Mouse (Mus musculus) forebrain, embryonic 15.5 days (tissue): ENCODE data around the gene Fkbp9. TPM values are rescaled to one million over a fixed set of nuclear protein-coding genes. Genes with fewer than 3 reads are reported as not detected.

Experiments
- ATAC-seq: fragments of 200-750 bp; cut with Nextera tagmentation; replicated peaks from 2 replicates; pipeline ENCODE4 v1.8.0; 2017; ENCODE audit warnings: mild to moderate bottlenecking, moderate TSS enrichment, moderate library complexity
- H3K27ac ChIP-seq: fragments of 300-500 bp; sonication (generic); replicated peaks from 2 replicates; pipeline ENCODE4 v1.5.1; 2015; ENCODE audit warnings: mild to moderate bottlenecking, inconsistent platforms
- H3K27me3 ChIP-seq: fragments of 300-500 bp; sonication (generic); 2 replicates; pipeline ENCODE4 v1.6.1; 2015; ENCODE audit warnings: inconsistent platforms
- H3K36me3 ChIP-seq: fragments of 300-500 bp; sonication (generic); 2 replicates; pipeline ENCODE4 v1.6.1; 2015; ENCODE audit warnings: mild to moderate bottlenecking, inconsistent platforms
- H3K4me1 ChIP-seq: fragments of 300-500 bp; sonication (generic); 2 replicates; pipeline ENCODE4 v1.6.1; 2015; ENCODE audit warnings: inconsistent platforms
- H3K4me2 ChIP-seq: fragments of 300-500 bp; sonication (generic); replicated peaks from 2 replicates; pipeline ENCODE4 v1.6.1; 2015; ENCODE audit warnings: mild to moderate bottlenecking, inconsistent platforms
- H3K4me3 ChIP-seq: fragments of 300-500 bp; sonication (generic); 2 replicates; pipeline ENCODE4 v1.5.1; 2015; ENCODE audit warnings: mild to moderate bottlenecking, inconsistent platforms
- H3K9ac ChIP-seq: fragments of 300-500 bp; sonication (generic); replicated peaks from 2 replicates; pipeline ENCODE4 v1.6.1; 2015; ENCODE audit warnings: mild to moderate bottlenecking, inconsistent platforms
- H3K9me3 ChIP-seq: fragments of 300-500 bp; sonication (generic); 2 replicates; pipeline ENCODE4 v1.6.1; 2016; ENCODE audit warnings: inconsistent platforms
- WGBS: fragments of 180-500 bp; shearing (Covaris S2); methylation state at CpG from one replicate; pipeline ENCODE4 v1.1.7; 2015; ENCODE audit warnings: mixed read lengths; 5-methylcytosine and 5-hydroxymethylcytosine counted together
- polyA plus RNA-seq: library from polyadenylated mRNA; unstranded; fragments of >200 nt; fragmentation: Nextera tagmentation; extraction: Ambion mirVana; gene quantifications from 2 replicates; pipeline ENCODE4 v1.2.1, GENCODE M21; 2015

The Fkbp9 gene
- polyA plus RNA-seq, 1 experiment from 2014 or later, result 30.6 TPM

DNA sequence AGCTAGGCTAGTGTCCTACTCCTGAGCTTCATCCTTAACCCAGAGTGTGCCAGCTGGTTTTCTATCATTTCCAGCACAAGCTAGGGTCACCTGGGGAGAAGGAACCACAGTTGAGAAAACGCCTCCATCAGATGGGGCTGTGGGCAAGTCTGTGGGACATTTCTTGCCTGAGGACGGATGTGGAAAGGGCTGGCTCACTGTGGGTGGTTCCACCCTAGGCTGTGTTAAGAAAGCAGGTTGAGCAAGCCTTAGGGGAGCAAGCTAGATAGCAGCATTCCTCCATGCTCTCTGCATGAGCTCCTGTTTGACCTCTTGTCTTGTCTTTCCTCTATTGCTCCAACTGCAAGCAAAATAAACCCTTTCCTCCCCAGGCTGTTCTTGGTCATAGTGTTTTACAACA is 58.9 kb downstream of the Fkbp9 start:
- no peaks in the 10 kb centered on the region for H3K27me3 ChIP-seq
- H3K27ac ChIP-seq, result no peak overlapping the region
- H3K4me3 ChIP-seq, result no peak overlapping the region
- WGBS, result 94% methylated on average over 2 of the region's 2 CpGs
- no peak for ATAC-seq
- no peak overlapping the region for H3K9ac ChIP-seq
- H3K9me3 ChIP-seq, result no peaks in the 10 kb centered on the region
- H3K36me3 ChIP-seq, result peaks cover 47% of the 10 kb centered on the region
- no peak overlapping the region for H3K4me2 ChIP-seq
- no peaks in the 10 kb centered on the region for H3K4me1 ChIP-seq

GRCm38 (mm10) chr6:56899601-56900000 is 67.7 kb downstream of the Fkbp9 start:
- Histone ChIP-seq H3K9me3 (no peaks in the 10 kb centered on the region), H3K27me3 (no peaks in the 10 kb centered on the region), H3K27ac (no peak overlapping the region), H3K9ac (no peak overlapping the region), H3K4me2 (no peak overlapping the region), H3K36me3 (no peaks in the 10 kb centered on the region), H3K4me1 (peaks cover 22% of the 10 kb centered on the region), H3K4me3 (no peak overlapping the region)
- ATAC-seq, result no peak
- 95% methylated on average over 3 of the region's 3 CpGs for WGBS

- Histone ChIP-seq H3K27me3 (no peaks in the 10 kb centered on the region), H3K4me2 (no peak overlapping the region), H3K9ac (no peak overlapping the region), H3K4me3 (no peak overlapping the region), H3K36me3 (no peaks in the 10 kb centered on the region), H3K4me1 (peaks cover 24% of the 10 kb centered on the region), H3K9me3 (no peaks in the 10 kb centered on the region), H3K27ac (no peak overlapping the region)
- no peak for ATAC-seq
- 77% methylated on average over 3 of the region's 3 CpGs for WGBS
Measured at GRCm38 (mm10) chr6:56901336-56901735, 69.5 kb downstream of the Fkbp9 start.

- WGBS, result 36% methylated on average over 12 of the region's 12 CpGs
- Histone ChIP-seq H3K27ac (no peak overlapping the region), H3K4me3 (no peak overlapping the region), H3K9me3 (no peaks in the 10 kb centered on the region), H3K36me3 (no peaks in the 10 kb centered on the region), H3K27me3 (no peaks in the 10 kb centered on the region), H3K4me1 (peaks cover 24% of the 10 kb centered on the region), H3K4me2 (no peak overlapping the region), H3K9ac (no peak overlapping the region)
- no peak for ATAC-seq
Measured at GRCm38 (mm10) chr6:56901824-56902386, 70.0 kb downstream of the Fkbp9 start.

DNA sequence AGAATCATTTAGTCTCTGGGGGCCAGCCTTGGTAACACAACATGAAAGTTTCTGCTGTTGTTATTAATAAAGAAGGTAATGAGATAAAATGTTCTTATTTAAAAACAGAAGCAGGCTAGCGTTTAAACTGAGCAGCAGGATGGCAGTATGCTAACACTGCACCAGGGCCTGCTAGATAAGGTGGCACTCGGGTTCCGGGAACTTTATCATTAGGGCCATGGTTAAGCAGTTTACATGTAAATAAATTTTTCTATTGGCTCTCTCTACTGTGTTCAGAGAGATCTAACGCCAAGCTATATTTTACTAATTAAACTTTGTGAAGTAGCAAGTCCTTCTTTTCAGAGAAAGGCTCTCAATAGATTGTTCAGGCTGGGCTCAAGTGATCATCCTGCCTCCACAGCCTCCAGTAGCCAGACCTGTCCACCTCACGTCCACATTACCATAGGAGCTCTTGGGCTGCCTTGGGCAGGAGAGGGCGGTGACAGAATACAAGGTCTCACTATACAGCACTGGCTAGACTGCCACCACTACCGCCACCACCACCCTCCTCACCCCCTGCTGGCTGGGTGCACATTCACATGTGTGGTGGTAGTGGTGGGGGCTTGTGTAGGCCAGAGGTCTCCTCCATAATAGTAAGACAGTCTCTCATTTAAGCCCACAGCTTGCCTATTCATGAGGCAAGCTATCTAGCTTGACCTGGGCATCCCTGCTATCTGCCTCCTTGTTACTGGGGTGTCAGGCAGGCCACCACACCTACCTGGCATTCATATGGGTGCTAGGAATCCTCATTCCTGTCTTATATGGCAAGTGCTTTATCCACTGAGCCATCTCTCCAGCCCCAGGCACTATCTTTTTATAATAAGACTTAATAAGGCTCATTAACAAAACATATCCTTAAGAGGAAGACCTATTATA is 71.0 kb downstream of the Fkbp9 start:
- no peaks in the 10 kb centered on the region for H3K27me3 ChIP-seq
- peaks cover 24% of the 10 kb centered on the region for H3K4me1 ChIP-seq
- no peaks in the 10 kb centered on the region for H3K9me3 ChIP-seq
- no peak overlapping the region for H3K27ac ChIP-seq
- WGBS, result 73% methylated on average over 7 of the region's 7 CpGs
- no peak; the same call in 1 of the 2 replicates for ATAC-seq
- H3K9ac ChIP-seq, result no peak overlapping the region
- H3K4me2 ChIP-seq, result no peak overlapping the region
- H3K4me3 ChIP-seq, result no peak overlapping the region
- no peaks in the 10 kb centered on the region for H3K36me3 ChIP-seq

DNA sequence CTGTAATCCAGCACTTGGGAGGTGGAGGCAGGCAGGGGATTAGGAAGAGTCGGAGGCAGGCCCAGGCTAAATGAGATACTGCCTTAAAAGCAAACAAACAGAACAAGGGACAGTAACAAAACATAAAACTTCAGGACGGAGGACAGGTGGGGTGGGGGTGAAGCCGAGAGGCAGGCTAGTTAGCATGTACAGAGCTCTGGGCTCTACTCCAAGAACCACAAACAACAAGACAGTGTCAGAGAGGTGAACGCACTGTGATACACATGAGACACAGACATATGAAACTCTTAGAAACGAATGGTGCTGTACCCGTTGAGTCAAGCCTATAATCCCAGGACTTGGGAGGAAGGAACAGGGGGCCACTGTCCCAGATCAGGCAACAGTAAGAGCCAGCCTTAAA is 72.0 kb downstream of the Fkbp9 start:
- no peak overlapping the region for H3K4me2 ChIP-seq
- H3K9ac ChIP-seq, result no peak overlapping the region
- WGBS, result 32% methylated on average over 6 of the region's 6 CpGs
- no peak overlapping the region for H3K27ac ChIP-seq
- no peak overlapping the region for H3K4me3 ChIP-seq
- peak; percentile 26 for ATAC-seq
- no peaks in the 10 kb centered on the region for H3K36me3 ChIP-seq
- H3K9me3 ChIP-seq, result no peaks in the 10 kb centered on the region
- H3K27me3 ChIP-seq, result no peaks in the 10 kb centered on the region
- peaks cover 24% of the 10 kb centered on the region for H3K4me1 ChIP-seq

DNA sequence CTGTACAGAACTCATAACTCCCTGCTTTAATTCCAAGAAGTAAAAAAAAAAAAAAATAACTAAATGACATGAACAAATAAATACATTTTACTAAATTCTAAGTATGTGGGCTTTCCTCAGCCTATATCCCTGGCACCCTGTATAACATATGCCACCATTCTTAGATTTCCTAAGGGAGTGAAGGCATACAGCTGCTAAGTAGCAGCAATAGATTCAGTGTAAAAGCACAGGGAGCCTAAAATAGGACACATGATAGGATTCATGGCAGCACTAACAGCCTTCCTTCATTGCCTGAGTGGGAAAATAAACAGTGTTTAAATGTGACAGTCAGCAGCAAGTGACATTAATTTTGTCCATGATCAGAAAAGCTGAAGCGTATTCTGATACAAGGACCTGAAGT is 72.5 kb downstream of the Fkbp9 start:
- peak; percentile 53; the same call in 1 of the 2 replicates for ATAC-seq
- Histone ChIP-seq H3K9me3 (no peaks in the 10 kb centered on the region), H3K27ac (0 out of 2 replicates have a peak overlapping the region, but pooled peaks have one; percentile 14), H3K36me3 (no peaks in the 10 kb centered on the region), H3K27me3 (no peaks in the 10 kb centered on the region), H3K4me1 (peaks cover 24% of the 10 kb centered on the region), H3K4me2 (no peak overlapping the region), H3K9ac (0 out of 2 replicates have a peak overlapping the region, but pooled peaks have one; percentile 15), H3K4me3 (no peak overlapping the region)
- 76% methylated on average over 1 of the region's 1 CpGs for WGBS

- Histone ChIP-seq H3K9me3 (no peaks in the 10 kb centered on the region), H3K4me2 (no peak overlapping the region), H3K4me1 (peaks cover 24% of the 10 kb centered on the region), H3K9ac (no peak overlapping the region), H3K27ac (0 out of 2 replicates have a peak overlapping the region, but pooled peaks have one; percentile 14), H3K27me3 (no peaks in the 10 kb centered on the region), H3K4me3 (no peak overlapping the region), H3K36me3 (no peaks in the 10 kb centered on the region)
- WGBS, result 91% methylated on average over 2 of the region's 2 CpGs
- ATAC-seq, result no peak
Measured at GRCm38 (mm10) chr6:56904982-56905381, 73.1 kb downstream of the Fkbp9 start.

DNA sequence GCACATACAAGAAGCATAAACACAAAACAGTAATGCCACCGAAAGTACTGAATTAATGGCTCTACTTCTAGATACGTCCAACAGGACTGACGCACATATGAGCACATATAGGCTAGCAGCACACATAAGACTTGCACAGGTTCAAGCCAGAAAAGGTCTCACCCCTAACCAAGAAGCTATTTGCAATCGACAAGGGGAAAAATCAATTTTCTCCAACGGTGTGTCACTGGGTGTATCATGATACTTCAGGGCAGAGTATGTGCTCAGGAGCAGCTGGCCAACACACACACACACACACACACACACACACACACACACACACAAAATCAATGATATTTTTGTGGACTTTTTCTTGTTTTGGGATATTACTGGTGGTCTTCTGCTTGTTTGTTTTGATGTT is 73.6 kb downstream of the Fkbp9 start:
- Histone ChIP-seq H3K4me2 (no peak overlapping the region), H3K9ac (no peak overlapping the region), H3K4me1 (peaks cover 24% of the 10 kb centered on the region), H3K27ac (no peak overlapping the region), H3K36me3 (no peaks in the 10 kb centered on the region), H3K27me3 (no peaks in the 10 kb centered on the region), H3K9me3 (no peaks in the 10 kb centered on the region), H3K4me3 (no peak overlapping the region)
- no peak for ATAC-seq
- 86% methylated on average over 5 of the region's 5 CpGs for WGBS

- Histone ChIP-seq H3K4me3 (no peak overlapping the region), H3K4me2 (no peak overlapping the region), H3K27me3 (no peaks in the 10 kb centered on the region), H3K9me3 (no peaks in the 10 kb centered on the region), H3K36me3 (no peaks in the 10 kb centered on the region), H3K27ac (no peak overlapping the region), H3K4me1 (peaks cover 24% of the 10 kb centered on the region), H3K9ac (no peak overlapping the region)
- WGBS, result 86% methylated on average over 8 of the region's 8 CpGs
- ATAC-seq, result no peak
Measured at GRCm38 (mm10) chr6:56906121-56906846, 74.4 kb downstream of the Fkbp9 start.

GRCm38 (mm10) chr6:56907973-56908372 is 76.1 kb downstream of the Fkbp9 start:
- Histone ChIP-seq H3K36me3 (no peaks in the 10 kb centered on the region), H3K4me1 (peaks cover 15% of the 10 kb centered on the region), H3K27ac (no peak overlapping the region), H3K9me3 (no peaks in the 10 kb centered on the region), H3K4me2 (no peak overlapping the region), H3K9ac (no peak overlapping the region), H3K4me3 (no peak overlapping the region), H3K27me3 (no peaks in the 10 kb centered on the region)
- no peak for ATAC-seq
- 80% methylated on average over 3 of the region's 3 CpGs for WGBS

DNA sequence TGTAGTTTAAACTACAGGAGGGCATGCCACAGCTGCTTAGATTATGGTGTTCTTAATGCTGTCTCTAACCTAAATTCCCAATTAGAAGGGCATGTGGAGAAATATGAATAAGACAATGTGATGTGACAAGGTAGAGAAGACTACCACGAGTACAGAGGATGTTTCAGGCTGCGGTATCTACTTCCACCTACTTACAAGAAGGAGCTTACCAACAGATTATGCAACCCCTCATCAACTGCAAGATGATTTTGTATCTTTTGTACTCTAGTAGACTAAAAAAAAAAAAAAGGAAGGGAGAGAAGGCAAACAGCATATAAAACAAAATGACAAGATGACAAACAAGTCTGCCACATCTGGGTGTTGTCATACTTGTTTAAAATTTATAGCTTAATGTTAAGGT is 76.5 kb downstream of the Fkbp9 start:
- Histone ChIP-seq H3K27ac (no peak overlapping the region), H3K36me3 (no peaks in the 10 kb centered on the region), H3K4me2 (no peak overlapping the region), H3K4me1 (peaks cover 13% of the 10 kb centered on the region), H3K9ac (no peak overlapping the region), H3K9me3 (no peaks in the 10 kb centered on the region), H3K4me3 (no peak overlapping the region), H3K27me3 (no peaks in the 10 kb centered on the region)
- no peak for ATAC-seq
- 92% methylated on average over 2 of the region's 2 CpGs for WGBS
